8 mouse cellular contexts compared by ENCODE assay signal in the genomic region with DNA sequence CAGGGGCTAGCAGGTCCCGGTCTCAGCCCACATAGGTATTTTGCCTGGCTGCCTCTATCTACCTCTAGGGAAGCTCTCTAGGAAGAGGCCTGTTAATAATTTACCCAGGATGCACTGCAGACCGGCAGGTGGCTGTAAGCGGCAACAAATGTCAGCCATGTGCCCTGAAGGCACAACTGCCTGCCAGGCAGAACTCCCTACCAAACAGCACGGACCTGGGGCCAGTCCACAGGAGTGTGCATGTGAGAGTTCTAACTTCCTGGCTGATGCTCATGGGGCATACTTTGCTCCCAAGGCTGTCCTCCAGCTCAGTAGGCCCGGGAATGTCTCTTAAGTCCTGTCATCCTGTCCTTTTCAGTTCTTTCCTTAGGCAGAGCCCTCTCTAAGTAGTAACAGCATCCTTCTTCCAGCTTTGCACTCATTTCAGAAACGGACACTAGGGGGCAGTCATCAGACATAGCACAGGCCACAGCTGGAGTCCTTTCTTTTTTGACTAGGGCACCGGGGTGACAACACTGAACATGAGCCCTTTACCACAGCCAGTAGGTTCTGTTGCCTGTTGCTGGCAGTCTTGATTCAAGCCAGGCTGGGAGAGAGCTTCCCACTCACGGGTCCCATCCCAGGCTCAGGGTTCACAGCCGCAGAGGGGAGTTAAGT.
A peak's percentile ranks its signal among the peaks of the same experiment; 100 is the strongest.
DNase-seq lines count a peak whose midpoint lies in the region; ATAC-seq lines count a peak whose summit lies in the region.

No protein-coding gene starts in this region.

- intact Hi-C loops in gastrocnemius, postnatal 14 days (cut with DNase I; ENCODE audit: low total_unique reads), result loop anchor here (2.0 to 10.0 kb wide), 4 partner anchors 55 to 385 kb away; no protein-coding TSS in a partner anchor
- intact Hi-C loops in left cerebral cortex, postnatal 14 days (cut with DNase I), result loop anchor here (1.0 to 5.0 kb wide), 3 partner anchors 55 to 385 kb away; a partner anchor contains a TSS

- H3K4me2 ChIP-seq in forebrain, embryonic 12.5 days, result no peak overlapping the region
- no peak overlapping the region for H3K4me2 ChIP-seq in intestine, embryonic 16.5 days (ENCODE audit: low read depth, low read length)
- no peak overlapping the region for H3K4me2 ChIP-seq in midbrain, embryonic 14.5 days (ENCODE audit: low read length)

- peaks cover 23% of the 10 kb centered on the region for H3K27me3 ChIP-seq in forebrain, embryonic 10.5 days (ENCODE audit: poor library complexity, severe bottlenecking)
- H3K27me3 ChIP-seq in forebrain, embryonic 12.5 days, result peaks cover 14% of the 10 kb centered on the region
- H3K27me3 ChIP-seq in intestine, embryonic 16.5 days (replicated peaks; ENCODE audit: control insufficient read depth, insufficient read depth, low read length), result no peaks in the 10 kb centered on the region
- no peaks in the 10 kb centered on the region for H3K27me3 ChIP-seq in midbrain, embryonic 14.5 days (ENCODE audit: control insufficient read depth, insufficient read depth, low read length)

- no peak for ATAC-seq in forebrain, embryonic 12.5 days (ENCODE audit: low FRiP score)
- ATAC-seq in intestine, embryonic 16.5 days, result peak; percentile 74
- peak; percentile 58 for ATAC-seq in midbrain, embryonic 14.5 days (ENCODE audit: low FRiP score, low TSS enrichment)

- H3K36me3 ChIP-seq in forebrain, embryonic 10.5 days (replicated peaks), result no peaks in the 10 kb centered on the region
- H3K36me3 ChIP-seq in forebrain, embryonic 12.5 days (replicated peaks), result no peaks in the 10 kb centered on the region
- H3K36me3 ChIP-seq in intestine, embryonic 16.5 days (ENCODE audit: control insufficient read depth, insufficient read depth, low read length), result no peaks in the 10 kb centered on the region
- no peaks in the 10 kb centered on the region for H3K36me3 ChIP-seq in midbrain, embryonic 14.5 days (ENCODE audit: control insufficient read depth, insufficient read depth, low read length)

- H3K27ac ChIP-seq in forebrain, embryonic 10.5 days, result no peak overlapping the region
- no peak overlapping the region for H3K27ac ChIP-seq in forebrain, embryonic 12.5 days
- no peak overlapping the region for H3K27ac ChIP-seq in intestine, embryonic 16.5 days (ENCODE audit: low read length)
- no peak overlapping the region for H3K27ac ChIP-seq in midbrain, embryonic 14.5 days (replicated peaks; ENCODE audit: low read depth, low read length)

- peaks cover 14% of the 10 kb centered on the region for H3K4me1 ChIP-seq in forebrain, embryonic 10.5 days
- H3K4me1 ChIP-seq in forebrain, embryonic 12.5 days, result no peaks in the 10 kb centered on the region
- no peaks in the 10 kb centered on the region for H3K4me1 ChIP-seq in intestine, embryonic 16.5 days (ENCODE audit: control insufficient read depth, insufficient read depth, low read length)
- H3K4me1 ChIP-seq in midbrain, embryonic 14.5 days (ENCODE audit: control insufficient read depth, insufficient read depth, low read length), result no peaks in the 10 kb centered on the region

- H3K4me3 ChIP-seq in forebrain, embryonic 10.5 days, result no peak overlapping the region
- H3K4me3 ChIP-seq in forebrain, embryonic 12.5 days (replicated peaks), result no peak overlapping the region
- H3K4me3 ChIP-seq in intestine, embryonic 16.5 days (ENCODE audit: low read length), result no peak overlapping the region
- no peak overlapping the region for H3K4me3 ChIP-seq in midbrain, embryonic 14.5 days (replicated peaks; ENCODE audit: low read depth, low read length)

- WGBS in forebrain, embryonic 10.5 days, result 41% methylated on average over 9 of the region's 9 CpGs
- WGBS in forebrain, embryonic 12.5 days, result 43% methylated on average over 9 of the region's 9 CpGs
- 29% methylated on average over 9 of the region's 9 CpGs for WGBS in intestine, embryonic 16.5 days
- WGBS in midbrain, embryonic 14.5 days, result 40% methylated on average over 9 of the region's 9 CpGs

- DNase-seq in forebrain, embryonic 10.5 days (ENCODE audit: extremely low spot score, low spot score), result peak; percentile 72
- DNase-seq in cerebellum, postnatal 4 days (ENCODE audit: low spot score in 2 of 2), result peak; percentile 48 to 79
- peak; percentile 67 for DNase-seq in gastrocnemius, postnatal 14 days
- DNase-seq in left cerebral cortex, postnatal 14 days (ENCODE audit: low spot score in 2 of 2), result peak; percentile 85 to 90
- DNase-seq in midbrain, embryonic 14.5 days, result peak; percentile 93
- DNase-seq in spleen, adult 18-20 months, result peak; percentile 10 to 65

- no peak overlapping the region for H3K9ac ChIP-seq in forebrain, embryonic 12.5 days
- no peak overlapping the region for H3K9ac ChIP-seq in intestine, embryonic 16.5 days (ENCODE audit: low read depth, low read length)
- H3K9ac ChIP-seq in midbrain, embryonic 14.5 days (replicated peaks; ENCODE audit: low read length), result no peak overlapping the region; the same call in 1 of the 2 replicates

- H3K9me3 ChIP-seq in forebrain, embryonic 10.5 days, result no peaks in the 10 kb centered on the region
- H3K9me3 ChIP-seq in forebrain, embryonic 12.5 days, result no peaks in the 10 kb centered on the region
- H3K9me3 ChIP-seq in intestine, embryonic 16.5 days (ENCODE audit: control insufficient read depth, low read length), result no peaks in the 10 kb centered on the region
- H3K9me3 ChIP-seq in midbrain, embryonic 14.5 days (ENCODE audit: control insufficient read depth, low read length), result no peaks in the 10 kb centered on the region

Comparison
In these comparisons a context has a peak if more than half of its experiments do, and no peak if none do; other contexts are left out.
1. DNase-seq: peak in every context shown above with its lines; median percentile 93 in midbrain, embryonic 14.5 days; 88 in left cerebral cortex, postnatal 14 days; 72 in forebrain, embryonic 10.5 days; 67 in gastrocnemius, postnatal 14 days; 64 in cerebellum, postnatal 4 days; 38 in spleen, adult 18-20 months.